Mouse (Mus musculus) hindbrain, embryonic 10.5 days (tissue): ENCODE data around the gene Olfr1223. TPM values are rescaled to one million over a fixed set of nuclear protein-coding genes. Genes with fewer than 3 reads are reported as not detected.
"Not testable (repeated sequence)": the region's sequence is repeated elsewhere in the genome, so short reads cannot be mapped to it uniquely, and the experiment has no call there.

Source experiments
- DNase-seq: peaks from one replicate; pipeline ENCODE4 v3.0.0-alpha.2; 2017; ENCODE audit warnings: low spot score
- H3K27ac ChIP-seq: fragments of 300-500 bp; sonication (generic); 2 replicates; pipeline ENCODE4 v1.5.1; 2016; ENCODE audit warnings: mild to moderate bottlenecking, moderate library complexity
- H3K27me3 ChIP-seq: fragments of 300-500 bp; sonication (generic); 2 replicates; pipeline ENCODE4 v1.6.1; 2016; ENCODE audit warnings: mild to moderate bottlenecking; ENCODE audit not compliant: poor library complexity, insufficient read depth, severe bottlenecking
- H3K36me3 ChIP-seq: fragments of 300-500 bp; sonication (generic); 2 replicates; pipeline ENCODE4 v1.6.1; 2016; ENCODE audit warnings: mild to moderate bottlenecking, moderate library complexity
- H3K4me1 ChIP-seq: fragments of 300-500 bp; sonication (generic); replicated peaks from 2 replicates; pipeline ENCODE4 v1.6.1; 2016; ENCODE audit warnings: mild to moderate bottlenecking
- H3K4me3 ChIP-seq: fragments of 300-500 bp; sonication (generic); 2 replicates; pipeline ENCODE4 v1.5.1; 2016; ENCODE audit warnings: mild to moderate bottlenecking, moderate library complexity
- H3K9me3 ChIP-seq: fragments of 300-500 bp; sonication (generic); 2 replicates; pipeline ENCODE4 v1.6.1; 2016; ENCODE audit warnings: mild to moderate bottlenecking, moderate library complexity
- WGBS: fragments of 180-500 bp; shearing (Covaris S2); methylation state at CpG from one replicate; pipeline ENCODE4 v1.1.7; 2016; 5-methylcytosine and 5-hydroxymethylcytosine counted together
- polyA plus RNA-seq: library from polyadenylated mRNA; unstranded; fragments of >200 nt; fragmentation: Nextera tagmentation; extraction: Ambion mirVana; gene quantifications from 2 replicates; pipeline ENCODE4 v1.2.1, GENCODE M21; 2016

Olfr1223 gene
- not detected in 2 replicates for polyA plus RNA-seq

DNA sequence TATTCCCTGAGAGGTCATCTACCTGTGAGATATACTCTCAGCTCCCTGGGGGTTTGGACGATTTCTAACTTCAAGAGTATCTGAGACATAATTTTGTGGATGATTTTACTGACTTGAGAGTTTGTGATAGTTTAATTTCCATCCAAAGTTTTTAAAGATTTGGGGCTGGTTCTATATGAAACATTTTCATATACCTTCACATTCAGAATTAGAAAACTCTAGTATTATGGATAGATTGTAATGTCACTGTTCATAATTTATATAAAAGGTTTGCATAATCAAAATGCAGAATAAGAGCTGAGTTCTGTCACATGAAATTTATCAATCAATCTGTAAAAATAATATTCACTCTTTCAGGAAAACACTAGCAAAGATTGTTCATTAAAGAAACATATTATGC, at the start of gene Olfr1223:
Gene Olfr1223, minus strand, starts transcription at position 101 of the 400 bp plus-strand sequence.
- Histone ChIP-seq H3K4me1 (no peaks in the 10 kb centered on the region), H3K4me3 (no peak within 1 kb of the TSS), H3K27me3 (no peaks in the 10 kb centered on the region), H3K27ac (no peak within 1 kb of the TSS), H3K9me3 (no peaks in the 10 kb centered on the region), H3K36me3 (no peaks in the 10 kb centered on the region)
- no peak for DNase-seq
- WGBS = 73% methylated on average over 1 of the region's 1 CpGs

DNA sequence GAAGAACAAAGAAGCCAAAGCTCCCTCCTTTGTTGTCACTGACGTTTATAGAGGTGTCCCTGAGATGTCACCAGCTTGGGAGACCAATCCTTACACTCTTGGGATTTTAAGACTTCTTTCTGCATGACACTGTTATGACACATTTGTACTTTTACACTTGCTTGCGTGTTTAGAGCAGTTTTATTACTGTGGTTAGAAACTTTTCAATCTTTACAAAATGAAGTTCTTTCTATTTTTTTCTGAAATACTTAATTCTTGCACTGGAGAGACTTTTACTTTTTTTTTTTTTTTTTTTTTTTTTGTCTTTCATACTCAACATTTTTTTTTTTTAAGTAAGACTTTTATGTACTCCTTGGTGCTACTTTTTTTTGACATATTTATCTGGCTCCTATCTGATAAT, 48.6 kb upstream of the Olfr1223 start, which contains the start of gene Olfr1226:
Gene Olfr1226, minus strand, starts transcription at position 101 of the 400 bp plus-strand sequence.
- 74% methylated on average over 2 of the region's 2 CpGs for WGBS
- no peaks in the 10 kb centered on the region for H3K9me3 ChIP-seq
- no peak within 1 kb of the TSS for H3K27ac ChIP-seq

DNA sequence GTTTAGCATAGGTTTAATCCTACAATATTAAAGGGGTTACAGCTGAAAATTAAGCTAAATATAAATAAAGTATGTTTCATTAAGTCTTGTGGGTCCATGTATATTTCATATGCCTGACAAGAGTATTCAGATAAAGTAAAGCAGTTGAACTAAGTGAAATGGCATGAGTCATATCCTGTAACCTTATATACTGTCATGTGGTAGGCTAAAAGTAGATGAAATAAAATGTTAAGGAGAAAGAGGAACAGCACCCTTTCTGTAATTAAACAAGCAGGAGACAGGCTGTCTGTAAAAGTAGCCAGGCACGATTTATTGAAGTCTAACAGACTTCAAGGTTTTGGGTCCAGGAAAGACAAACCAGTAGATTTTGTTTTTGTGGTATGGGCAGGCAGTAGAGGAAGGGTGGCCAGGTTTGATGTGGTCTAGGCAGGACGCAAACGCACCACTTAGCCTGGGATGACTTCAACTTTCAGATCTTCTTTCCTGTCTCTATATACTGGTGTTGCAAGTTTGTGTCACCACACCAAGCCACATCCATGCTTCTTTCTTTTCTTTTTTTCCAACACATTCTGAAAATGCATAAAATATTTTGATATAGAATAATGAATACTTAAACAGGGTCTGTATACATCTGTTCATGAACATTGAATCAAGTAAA, 45.1 kb upstream of the Olfr1223 start:
- WGBS = 89% methylated on average over 3 of the region's 3 CpGs
- H3K4me1 ChIP-seq = no peaks in the 10 kb centered on the region
- H3K4me3 ChIP-seq = no peak overlapping the region
- H3K9me3 ChIP-seq = no peaks in the 10 kb centered on the region
- H3K36me3 ChIP-seq = no peaks in the 10 kb centered on the region
- H3K27ac ChIP-seq = no peak overlapping the region
- no peak for DNase-seq
- no peaks in the 10 kb centered on the region for H3K27me3 ChIP-seq

More for the DNA sequence above, 48.6 kb upstream of the Olfr1223 start, which contains the start of gene Olfr1226:
- Histone ChIP-seq H3K4me3 (no peak within 1 kb of the TSS), H3K36me3 (no peaks in the 10 kb centered on the region), H3K4me1 (no peaks in the 10 kb centered on the region), H3K27me3 (no peaks in the 10 kb centered on the region)
- DNase-seq = no peak

DNA sequence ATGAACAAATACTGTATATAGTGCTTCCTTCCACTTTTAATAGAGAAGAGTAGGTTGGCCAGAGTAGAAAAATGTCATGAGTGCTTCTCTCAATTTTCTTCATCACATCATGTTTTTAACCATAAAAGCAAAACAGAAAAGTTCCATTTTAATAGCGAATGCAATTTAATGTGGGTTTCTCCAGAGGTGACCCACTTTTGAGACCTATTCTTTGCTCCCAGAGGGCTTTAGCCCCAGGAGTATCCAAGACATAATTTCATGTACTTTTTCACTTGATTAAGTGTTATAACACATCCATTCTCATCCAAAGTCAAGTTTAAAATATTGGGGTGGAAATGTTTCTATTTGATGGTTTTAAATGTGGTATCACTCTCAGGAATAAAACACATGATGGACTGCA, 23.2 kb upstream of the Olfr1223 start, which contains the start of gene Olfr1225:
Gene Olfr1225, minus strand, starts transcription at position 101 of the 400 bp plus-strand sequence.
- Histone ChIP-seq H3K9me3 (no peaks in the 10 kb centered on the region), H3K36me3 (no peaks in the 10 kb centered on the region), H3K4me1 (no peaks in the 10 kb centered on the region), H3K4me3 (no peak within 1 kb of the TSS), H3K27me3 (no peaks in the 10 kb centered on the region), H3K27ac (no peak within 1 kb of the TSS)
- 92% methylated on average over 1 of the region's 1 CpGs for WGBS
- DNase-seq = no peak

DNA sequence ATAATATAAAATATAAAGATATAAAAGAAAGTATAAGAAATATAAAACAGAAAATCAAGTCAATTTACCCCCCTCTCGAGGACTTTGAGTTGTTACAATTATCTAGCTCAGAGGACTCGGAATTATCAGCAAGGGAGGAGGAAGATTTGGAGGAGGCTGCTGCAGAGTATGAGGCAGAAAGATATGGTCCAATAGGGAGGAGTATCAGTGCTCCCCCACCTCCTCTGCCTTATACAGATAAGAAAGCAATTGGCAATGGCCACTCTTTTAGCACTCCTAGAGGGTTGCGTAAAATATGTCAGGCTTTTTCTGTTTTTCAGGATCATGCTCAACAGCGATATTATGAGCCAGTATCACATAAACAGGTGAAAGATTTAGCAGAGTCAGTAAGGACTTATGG, 13.4 kb upstream of the Olfr1223 start:
- not testable (repeated sequence) for H3K4me3 ChIP-seq, H3K36me3 ChIP-seq, H3K27me3 ChIP-seq, H3K27ac ChIP-seq, DNase-seq, H3K4me1 ChIP-seq, H3K9me3 ChIP-seq
- WGBS = 92% methylated on average over 4 of the region's 4 CpGs

DNA sequence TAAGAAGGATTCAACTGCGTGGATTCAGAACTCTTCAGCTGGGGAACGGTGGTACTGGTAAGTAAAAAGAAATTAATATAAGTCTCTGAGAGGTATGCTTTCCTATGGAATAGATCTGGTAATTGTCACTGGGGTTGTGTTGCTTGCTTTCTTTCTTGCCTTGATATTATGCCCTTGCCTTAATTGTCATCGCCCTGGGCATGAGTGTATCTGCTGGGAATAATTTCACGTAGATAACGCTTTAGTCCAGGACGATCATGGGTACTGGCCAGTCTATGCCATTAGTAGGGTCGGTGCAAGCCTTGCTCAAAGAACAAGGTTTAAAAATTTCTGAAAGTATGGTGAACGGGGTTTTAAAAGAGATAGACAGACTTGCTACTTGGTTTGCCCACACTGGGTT, 12.6 kb upstream of the Olfr1223 start, which contains the start of gene Olfr1224-ps1:
Gene Olfr1224-ps1, minus strand, starts transcription at position 101 of the 400 bp plus-strand sequence.
- H3K9me3 ChIP-seq, H3K27ac ChIP-seq, H3K27me3 ChIP-seq, H3K4me1 ChIP-seq, DNase-seq, H3K4me3 ChIP-seq, H3K36me3 ChIP-seq: not testable (repeated sequence)
- 94% methylated on average over 8 of the region's 8 CpGs for WGBS

DNA sequence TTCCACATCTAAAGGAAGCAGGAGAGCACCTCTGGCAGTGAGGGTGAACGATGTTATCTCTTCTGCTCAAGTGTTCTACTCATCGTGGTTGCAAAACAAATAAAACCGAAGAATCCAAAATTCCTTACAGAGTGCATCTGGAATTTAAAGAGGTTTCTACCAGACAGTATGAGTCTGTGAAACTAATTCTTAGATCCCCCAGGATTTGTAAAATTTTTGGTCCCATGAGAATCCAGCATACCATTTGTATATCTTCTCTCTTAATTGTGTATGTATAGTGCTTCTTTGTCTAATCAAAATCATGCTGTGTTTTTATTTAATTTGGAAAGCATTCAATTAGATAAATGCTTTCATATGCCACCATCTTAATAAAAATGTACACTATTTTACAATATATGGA, 18.4 kb downstream of the Olfr1223 start, which contains the start of gene Olfr1222:
Gene Olfr1222, minus strand, starts transcription at position 101 of the 400 bp plus-strand sequence.
- no peaks in the 10 kb centered on the region for H3K36me3 ChIP-seq
- no peaks in the 10 kb centered on the region for H3K4me1 ChIP-seq
- no peak for DNase-seq
- WGBS = 81% methylated on average over 3 of the region's 3 CpGs
- no peak within 1 kb of the TSS for H3K4me3 ChIP-seq
- H3K27ac ChIP-seq = no peak within 1 kb of the TSS
- H3K27me3 ChIP-seq = no peaks in the 10 kb centered on the region
- no peaks in the 10 kb centered on the region for H3K9me3 ChIP-seq

DNA sequence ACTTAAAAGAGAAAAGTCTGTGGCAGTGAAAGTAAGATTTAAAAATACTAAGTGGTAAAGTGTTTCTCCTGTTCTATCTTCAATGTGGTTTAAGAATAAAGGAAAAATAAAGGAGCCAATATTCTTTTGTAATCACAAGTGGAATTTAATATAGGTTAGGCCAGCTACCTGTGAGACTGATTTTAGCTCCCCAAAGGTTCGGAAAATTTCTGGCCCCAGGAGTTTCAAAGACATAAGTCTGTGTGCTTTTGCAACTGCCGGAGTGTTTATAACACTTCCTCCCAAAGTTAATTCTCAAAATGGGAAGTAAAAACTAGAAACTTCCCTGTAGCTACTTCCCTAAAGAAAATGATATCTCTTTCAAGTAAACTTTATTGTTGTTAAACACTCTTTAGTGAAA, 34.2 kb downstream of the Olfr1223 start, which contains the start of gene Olfr1221:
Gene Olfr1221, minus strand, starts transcription at position 101 of the 400 bp plus-strand sequence.
- Histone ChIP-seq H3K27ac (no peak within 1 kb of the TSS), H3K27me3 (no peaks in the 10 kb centered on the region), H3K4me3 (no peak within 1 kb of the TSS), H3K9me3 (no peaks in the 10 kb centered on the region), H3K36me3 (no peaks in the 10 kb centered on the region), H3K4me1 (no peaks in the 10 kb centered on the region)
- DNase-seq = no peak
- 90% methylated on average over 2 of the region's 2 CpGs for WGBS

DNA sequence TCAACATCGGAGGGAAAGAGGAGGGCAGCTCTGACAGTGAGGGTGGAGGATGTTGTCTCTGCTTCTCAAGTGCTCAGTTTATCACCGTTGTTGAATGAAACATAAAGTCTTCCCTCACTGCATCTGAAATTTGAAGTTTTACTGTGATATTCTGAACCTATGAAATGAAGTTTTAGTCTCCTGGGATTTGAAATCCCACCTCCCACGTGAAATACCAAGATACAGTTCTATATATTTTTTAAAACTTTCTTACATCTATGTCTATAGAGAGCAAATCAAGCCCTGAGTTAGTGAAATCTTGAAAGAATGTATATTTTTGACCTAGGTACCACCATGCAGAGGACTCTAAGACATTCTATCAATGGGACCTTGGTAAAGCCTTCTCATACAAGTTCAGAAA, 44.6 kb downstream of the Olfr1223 start, which contains the start of gene Olfr1220:
Gene Olfr1220, minus strand, starts transcription at position 101 of the 400 bp plus-strand sequence.
- H3K27me3 ChIP-seq = no peaks in the 10 kb centered on the region

DNA sequence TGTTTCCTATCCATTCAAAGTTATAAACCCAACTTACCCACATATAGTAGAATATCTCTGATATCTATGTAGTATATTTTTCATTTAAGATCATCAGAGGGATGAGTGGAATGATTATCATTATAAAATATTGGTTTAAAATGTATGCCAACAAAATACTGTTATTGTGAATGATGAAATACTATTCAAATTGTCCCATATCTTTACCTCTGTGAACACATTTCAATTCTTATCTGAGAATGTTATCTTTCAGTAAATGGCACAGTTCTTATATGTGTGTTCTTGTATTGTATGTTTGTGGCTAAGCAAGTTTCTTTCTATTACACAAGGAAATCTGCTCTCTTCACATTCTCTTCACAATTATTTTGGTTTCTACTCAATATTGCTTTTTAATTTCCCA, 45.7 kb downstream of the Olfr1223 start:
- Histone ChIP-seq H3K4me1 (no peaks in the 10 kb centered on the region), H3K9me3 (no peaks in the 10 kb centered on the region), H3K36me3 (no peaks in the 10 kb centered on the region), H3K27ac (no peak overlapping the region), H3K27me3 (no peaks in the 10 kb centered on the region), H3K4me3 (no peak overlapping the region)
- no peak for DNase-seq

More for the DNA sequence above, 44.6 kb downstream of the Olfr1223 start, which contains the start of gene Olfr1220:
- no peak for DNase-seq
- no peak within 1 kb of the TSS for H3K4me3 ChIP-seq
- H3K9me3 ChIP-seq = no peaks in the 10 kb centered on the region
- H3K36me3 ChIP-seq = no peaks in the 10 kb centered on the region
- 86% methylated on average over 3 of the region's 3 CpGs for whole genome bisulfite sequencing
- no peak within 1 kb of the TSS for H3K27ac ChIP-seq
- no peaks in the 10 kb centered on the region for H3K4me1 ChIP-seq

DNA sequence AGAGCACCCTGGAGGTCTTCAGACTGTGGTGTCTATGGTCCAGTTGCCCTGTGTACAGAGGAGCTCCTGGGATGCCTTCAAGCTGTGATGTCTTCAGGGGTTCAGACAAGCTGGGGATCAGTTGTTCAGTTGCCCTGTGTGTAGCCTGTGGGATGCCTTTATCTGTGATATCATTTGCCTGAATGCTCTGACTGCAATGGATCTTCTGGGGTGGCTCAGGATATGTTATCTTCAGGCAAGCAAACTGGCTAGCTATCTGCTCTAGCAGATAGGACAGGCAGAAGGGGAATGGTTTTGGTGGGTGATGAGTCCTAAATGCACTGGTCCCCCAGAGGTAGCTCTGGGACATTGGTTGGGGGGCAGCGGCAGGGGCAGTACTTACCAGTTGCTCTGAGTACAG, 57.5 kb downstream of the Olfr1223 start:
- 100% methylated on average over 1 of the region's 1 CpGs for WGBS
- no peak overlapping the region for H3K27ac ChIP-seq
- H3K27me3 ChIP-seq = no peaks in the 10 kb centered on the region

More for the DNA sequence above, 57.5 kb downstream of the Olfr1223 start:
- no peak for DNase-seq
- no peaks in the 10 kb centered on the region for H3K36me3 ChIP-seq
- no peak overlapping the region for H3K4me3 ChIP-seq
- no peaks in the 10 kb centered on the region for H3K9me3 ChIP-seq
- no peaks in the 10 kb centered on the region for H3K4me1 ChIP-seq
